Mouse (Mus musculus) forelimb bud, embryonic 11.5 days (tissue): ENCODE measurements around the gene Tstd1.
A peak's percentile ranks its signal among the peaks of the same experiment; 100 is the strongest.

Experiments used
- DNase-seq: peaks from one replicate; pipeline ENCODE4 v3.0.0-alpha.2; 2012; ENCODE audit warnings: low read depth, low spot score

Gene Tstd1

DNA sequence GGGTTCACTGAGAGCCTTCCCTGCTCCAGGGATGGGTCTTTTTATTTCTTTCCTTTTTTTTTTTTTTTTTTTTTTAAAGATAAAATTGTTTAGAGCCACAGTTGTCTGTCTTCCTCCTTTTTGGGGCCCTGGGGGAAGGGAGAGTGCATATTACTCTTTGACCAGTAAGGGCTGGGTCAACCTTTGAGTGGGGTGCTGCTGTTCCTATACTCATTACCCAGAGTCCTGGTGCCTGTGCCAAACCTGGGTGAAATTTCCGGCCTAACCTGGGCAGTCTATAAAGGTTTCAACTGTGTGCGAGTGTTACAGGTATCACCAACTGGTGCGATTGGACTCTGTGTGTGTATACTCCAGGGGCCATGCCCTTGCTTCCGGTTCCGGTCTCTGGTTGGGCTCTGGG lies at the start of gene Tstd1:
Gene Tstd1, plus strand, starts transcription at position 213 of the 400 bp plus-strand sequence.
- no peak for DNase-seq

- no peak for DNase-seq
Measured at GRCm38 (mm10) chr1:171369845-171370556, 48.7 kb upstream of the Tstd1 start, which contains the start of gene Nectin4. Nectin4 (plus strand) TSS chr1:171370099.

- no peak for DNase-seq
Measured at GRCm38 (mm10) chr1:171372880-171373279, 45.8 kb upstream of the Tstd1 start.

DNA sequence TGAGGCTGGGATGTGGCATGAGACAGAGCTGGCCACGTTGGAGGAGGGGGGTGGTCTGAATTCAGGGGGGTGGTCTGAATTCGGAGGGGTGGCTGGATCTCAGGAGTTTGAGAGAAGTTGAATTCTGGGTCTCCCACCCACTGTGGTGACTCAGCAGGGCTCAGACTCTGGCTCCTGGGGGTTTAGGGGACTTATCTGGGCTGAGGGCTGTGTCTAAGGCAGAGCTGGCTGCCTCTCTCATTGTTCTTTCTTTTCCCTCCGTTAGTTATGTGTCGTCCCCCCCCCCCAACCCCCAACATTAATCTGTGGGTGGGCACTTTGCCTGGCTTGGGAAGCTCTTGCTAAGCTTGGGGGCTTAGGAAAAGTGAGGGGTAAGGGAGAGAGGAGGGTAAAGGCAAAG lies 44.7 kb upstream of the Tstd1 start:
- no peak for DNase-seq

DNA sequence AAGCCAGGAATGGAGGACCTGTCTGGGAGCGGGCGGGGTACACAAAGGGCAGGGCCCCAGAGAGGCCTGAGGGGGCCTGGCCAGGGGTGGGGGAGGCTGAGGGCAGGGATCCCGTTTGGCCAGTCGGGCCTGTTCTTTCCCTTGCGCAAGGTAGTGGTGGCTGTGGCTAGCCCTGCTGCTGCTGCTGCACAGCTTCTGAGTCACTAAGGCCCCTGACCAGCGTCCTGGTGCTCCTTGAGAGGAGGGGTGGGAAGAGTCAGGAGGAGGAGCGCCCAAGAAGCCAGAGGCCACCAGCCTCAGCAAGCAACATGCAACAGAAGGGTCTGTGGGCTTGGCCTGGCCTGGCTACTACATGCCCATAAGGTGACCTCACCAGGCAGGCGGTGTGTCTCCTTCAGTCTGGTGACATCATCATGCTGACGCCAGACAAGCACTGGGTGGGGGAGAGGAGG lies 43.0 kb upstream of the Tstd1 start:
- DNase-seq: no peak

DNA sequence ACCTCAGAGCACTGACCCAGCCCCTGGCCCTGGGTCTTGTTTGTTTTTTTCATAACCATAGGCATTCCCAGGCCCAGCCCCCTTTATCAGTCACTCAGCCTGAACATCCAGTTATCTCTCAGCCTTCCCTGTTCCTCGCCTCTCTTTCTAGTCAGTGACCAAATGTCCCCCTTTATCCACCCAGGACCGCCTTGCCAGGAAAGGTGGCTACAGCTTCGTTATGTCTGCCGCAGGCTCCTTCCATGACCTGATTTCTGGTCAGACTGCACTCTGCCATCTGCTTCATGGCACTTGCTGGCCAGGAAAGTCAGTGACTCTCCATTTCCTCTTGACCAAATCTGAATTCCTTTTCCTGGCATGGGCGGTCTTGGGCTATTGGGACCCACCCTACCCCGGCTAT lies 40.4 kb upstream of the Tstd1 start:
- no peak for DNase-seq

DNA sequence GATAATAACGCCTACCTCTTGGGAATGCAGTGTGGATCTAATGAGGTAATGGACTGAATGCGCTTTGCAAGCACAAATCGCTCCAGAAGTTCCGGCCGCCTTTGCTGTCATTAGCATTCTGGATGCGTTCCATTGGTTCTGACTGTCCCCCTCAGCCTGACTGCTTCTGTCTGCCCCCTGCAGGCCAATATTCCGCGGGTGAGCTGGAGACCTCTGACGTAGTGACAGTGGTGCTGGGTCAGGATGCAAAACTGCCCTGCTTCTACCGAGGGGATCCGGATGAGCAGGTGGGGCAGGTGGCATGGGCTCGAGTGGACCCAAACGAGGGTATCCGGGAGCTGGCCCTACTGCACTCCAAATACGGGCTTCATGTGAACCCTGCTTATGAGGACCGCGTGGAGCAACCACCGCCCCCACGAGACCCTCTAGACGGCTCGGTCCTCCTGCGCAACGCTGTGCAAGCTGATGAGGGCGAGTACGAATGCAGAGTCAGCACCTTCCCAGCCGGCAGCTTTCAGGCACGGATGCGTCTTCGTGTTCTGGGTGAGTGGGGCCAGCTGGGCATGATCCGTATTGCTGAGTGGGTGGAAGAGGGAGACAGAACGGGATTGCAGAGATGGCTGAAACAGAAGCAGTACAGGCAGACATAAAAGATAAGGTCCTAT lies 38.6 kb upstream of the Tstd1 start:
- peak; percentile 46 for DNase-seq

DNA sequence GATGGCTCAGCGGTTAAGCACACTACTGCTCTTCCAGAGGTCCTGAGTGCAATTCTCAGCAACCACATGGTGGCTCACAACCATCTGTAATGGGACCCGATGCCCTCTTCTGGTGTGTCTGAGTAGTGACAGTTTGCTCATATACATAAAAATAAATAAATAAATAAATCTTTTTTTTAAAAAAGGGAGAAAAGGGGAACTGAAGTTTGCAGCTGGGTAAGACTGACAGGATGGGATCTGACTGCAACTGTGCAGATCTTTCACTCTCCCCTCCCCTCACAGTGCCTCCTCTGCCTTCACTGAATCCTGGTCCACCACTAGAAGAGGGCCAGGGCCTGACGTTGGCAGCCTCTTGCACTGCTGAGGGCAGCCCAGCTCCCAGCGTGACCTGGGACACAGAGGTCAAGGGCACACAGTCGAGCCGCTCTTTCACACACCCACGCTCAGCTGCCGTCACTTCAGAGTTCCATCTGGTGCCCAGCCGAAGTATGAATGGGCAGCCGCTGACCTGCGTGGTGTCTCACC lies 36.5 kb upstream of the Tstd1 start:
- no peak for DNase-seq

DNA sequence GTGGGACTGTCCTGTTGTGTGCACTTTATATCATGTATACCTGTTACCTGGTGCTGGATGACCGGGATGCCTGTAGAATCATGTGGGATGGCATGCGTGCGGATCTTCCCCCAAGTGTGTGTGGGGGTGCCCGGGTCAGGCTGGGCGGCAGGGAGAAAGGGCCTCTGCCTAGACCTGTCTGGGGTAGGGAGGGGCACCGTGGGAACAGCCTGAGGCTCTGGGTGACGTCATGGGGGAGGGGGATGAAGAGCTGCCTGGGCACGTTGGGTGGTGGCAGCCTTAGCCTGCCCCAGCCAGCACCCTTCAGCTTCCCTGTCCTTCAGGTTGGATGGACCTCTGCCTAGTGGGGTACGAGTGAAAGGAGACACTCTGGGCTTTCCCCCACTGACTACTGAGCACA lies 34.3 kb upstream of the Tstd1 start:
- peak; percentile 10 for DNase-seq

- DNase-seq: no peak
Measured at GRCm38 (mm10) chr1:171385171-171385570, 33.5 kb upstream of the Tstd1 start.

- DNase-seq: peak; percentile 60
Measured at GRCm38 (mm10) chr1:171387099-171387498, 31.6 kb upstream of the Tstd1 start.

DNA sequence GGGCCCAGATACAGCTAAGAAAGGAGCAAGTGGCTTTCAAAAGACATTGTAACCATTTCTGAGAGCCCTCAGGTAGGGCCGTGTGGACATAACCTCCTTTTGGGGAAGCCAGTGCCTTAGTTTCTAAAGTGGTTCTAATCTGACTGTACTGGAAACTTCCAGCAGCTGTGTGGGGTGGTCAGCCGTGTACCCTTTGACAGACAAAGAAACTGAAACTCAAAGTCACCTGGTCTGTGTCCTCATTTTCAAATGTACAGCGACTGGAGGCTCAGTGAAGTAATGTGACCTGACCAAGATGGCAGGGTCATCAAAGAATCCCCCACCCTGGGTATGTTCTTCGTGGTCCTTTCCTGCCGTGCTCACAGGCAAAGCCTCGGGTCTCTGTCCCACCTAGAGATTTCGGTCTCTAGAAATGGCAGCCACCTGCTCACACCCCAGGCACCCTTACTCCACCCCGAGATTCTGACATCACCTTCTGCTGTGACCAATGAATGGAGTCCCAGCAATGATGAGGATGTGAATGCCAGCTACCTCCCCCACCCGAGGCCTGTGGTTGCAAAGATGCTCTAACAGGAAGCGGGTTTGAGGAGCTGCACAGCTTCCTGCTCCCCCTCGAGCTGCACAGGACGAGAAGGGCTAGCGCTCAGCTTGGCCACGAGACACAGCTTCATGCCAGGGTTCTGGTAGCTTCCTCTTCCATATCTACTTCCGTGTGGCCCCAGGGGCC lies 30.1 kb upstream of the Tstd1 start, which contains the start of gene Arhgap30:
Gene Arhgap30, plus strand, starts transcription at position 579 of the 727 bp plus-strand sequence.
- no peak for DNase-seq

DNA sequence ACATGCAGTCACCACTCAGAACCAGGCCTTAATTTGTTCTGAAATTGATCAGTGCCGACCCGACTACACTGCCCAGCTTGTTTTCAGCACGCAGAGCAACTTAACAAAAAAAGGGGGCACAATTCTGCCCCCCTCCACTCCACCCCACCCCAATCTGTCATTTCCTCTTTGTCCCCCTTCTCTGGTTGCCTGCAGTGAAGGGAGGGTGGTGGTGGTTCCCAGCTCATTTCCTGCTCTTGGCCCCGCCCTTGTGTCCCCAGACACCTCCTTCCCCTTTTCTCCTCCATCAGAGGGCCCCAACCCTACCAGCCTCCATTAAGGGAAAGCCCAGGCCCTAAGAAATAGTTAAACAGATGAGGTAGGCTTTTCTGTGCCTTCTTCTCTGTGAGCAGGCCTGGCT lies 28.6 kb upstream of the Tstd1 start:
- DNase-seq: no peak

DNA sequence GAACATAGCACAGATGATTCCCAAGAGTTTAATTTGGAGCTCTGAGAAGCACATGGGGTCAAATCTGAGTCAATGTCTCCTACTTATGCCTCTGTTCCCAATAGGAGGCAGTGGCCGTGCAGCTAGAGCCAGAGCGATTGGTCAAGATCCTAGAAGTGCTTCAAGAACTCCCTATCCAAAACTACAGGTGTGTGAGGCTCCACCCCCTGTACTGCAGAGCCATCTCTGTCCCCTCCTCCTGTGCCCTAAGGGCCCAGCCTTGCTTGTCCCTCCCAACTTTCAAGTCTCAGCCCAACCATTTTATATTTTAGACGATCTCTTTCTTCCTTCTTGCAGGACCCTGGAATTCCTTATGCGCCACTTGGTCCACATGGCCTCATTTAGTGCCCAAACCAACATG lies 16.9 kb upstream of the Tstd1 start:
- no peak for DNase-seq

DNA sequence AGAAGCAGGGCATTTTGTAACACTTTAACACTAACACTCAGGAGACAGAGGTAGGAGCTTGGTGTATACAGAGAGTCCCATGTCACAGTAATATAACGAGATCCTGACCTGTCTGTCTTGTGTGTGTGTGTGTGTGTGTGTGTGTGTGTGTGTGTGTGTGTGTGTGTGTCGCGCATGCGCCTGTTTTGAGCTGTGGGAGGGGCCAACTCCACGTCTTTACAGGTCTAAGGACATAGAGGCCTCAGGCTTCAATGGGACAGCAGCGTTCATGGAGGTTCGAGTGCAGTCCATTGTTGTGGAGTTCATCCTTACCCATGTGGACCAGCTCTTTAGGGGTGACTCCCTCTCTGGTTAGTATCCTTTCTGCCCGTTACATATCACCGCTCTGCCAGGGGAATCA lies 15.7 kb upstream of the Tstd1 start:
- DNase-seq: no peak

- no peak for DNase-seq
Measured at GRCm38 (mm10) chr1:171407263-171407662, 11.4 kb upstream of the Tstd1 start.

DNA sequence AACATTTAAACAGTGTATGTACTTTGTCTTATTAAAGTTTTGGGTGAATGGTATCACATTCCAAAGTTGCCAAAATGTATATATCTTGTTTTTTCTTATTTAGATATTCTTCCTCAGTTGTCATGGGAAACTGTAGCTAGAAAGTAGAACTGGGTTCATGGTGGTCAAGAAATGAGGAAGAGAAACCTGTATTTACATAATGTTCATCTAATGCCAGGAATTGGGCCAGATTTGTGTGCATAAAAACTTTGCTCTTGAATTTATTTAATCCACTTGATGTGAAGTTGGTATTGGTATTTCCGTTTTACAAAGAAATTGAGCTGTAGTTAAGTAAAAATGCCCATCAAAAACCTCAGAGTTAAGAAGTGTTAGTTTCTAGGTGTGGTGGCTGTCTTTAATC lies 8.4 kb upstream of the Tstd1 start:
- no peak for DNase-seq

- DNase-seq: peak; percentile 94
Measured at GRCm38 (mm10) chr1:171410947-171411484, 7.7 kb upstream of the Tstd1 start, which contains the start of gene Usf1. Usf1 (plus strand) TSS chr1:171411313.

- DNase-seq: no peak
Measured at GRCm38 (mm10) chr1:171411492-171411941, 7.2 kb upstream of the Tstd1 start.

DNA sequence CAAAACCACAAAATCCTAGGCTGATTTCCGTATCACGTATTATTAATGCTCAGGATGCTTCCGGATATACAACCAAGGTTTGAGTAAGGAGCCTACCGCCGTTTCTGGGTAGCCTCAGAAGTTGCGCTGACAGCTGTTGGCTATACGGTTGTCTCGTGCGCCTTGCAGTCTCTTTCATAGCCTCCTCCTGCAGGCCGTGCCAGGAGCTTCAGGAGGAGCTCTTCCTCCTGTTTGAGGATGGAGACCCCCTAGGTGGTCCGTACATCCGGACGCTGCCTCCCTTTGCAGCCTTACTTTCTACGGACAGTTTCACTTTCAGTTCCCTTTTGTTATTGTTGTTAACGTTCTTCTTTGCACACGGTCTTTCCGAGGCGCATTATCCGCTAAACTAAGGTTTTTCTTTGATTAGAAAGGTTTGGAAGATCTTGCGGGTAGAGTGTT lies 6.7 kb upstream of the Tstd1 start:
- peak; percentile 44 for DNase-seq

- peak; percentile 29 for DNase-seq
Measured at GRCm38 (mm10) chr1:171412446-171412845, 6.2 kb upstream of the Tstd1 start.

DNA sequence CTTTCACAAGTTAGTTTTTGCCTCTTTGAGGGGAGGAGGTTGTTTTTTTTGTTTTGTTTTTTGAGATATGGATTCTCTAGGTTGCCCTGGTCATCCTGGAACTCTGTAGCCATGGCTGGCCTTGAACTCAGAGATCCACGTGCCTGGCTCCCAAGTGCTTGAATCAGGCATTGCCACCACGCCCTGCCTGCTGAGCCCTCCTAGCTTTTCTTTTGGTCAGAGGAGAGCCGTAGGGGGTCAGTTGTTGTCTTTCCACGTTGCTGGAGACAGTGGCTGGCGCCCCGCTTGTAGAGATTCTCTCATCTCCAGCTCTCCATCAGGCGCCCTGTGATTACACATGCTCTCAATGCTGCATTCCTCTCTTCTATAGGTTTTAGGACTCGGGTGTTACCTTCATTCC lies 5.1 kb upstream of the Tstd1 start:
- DNase-seq: no peak
